Mouse (Mus musculus) 3T3-L1 (cell line): ENCODE results near the gene Ttc7b.

ENCODE experiments used
- DNase-seq: peaks from one replicate; pipeline ENCODE4 v3.0.0-alpha.2; 2015; ENCODE audit warnings: low read depth, low spot score

Ttc7b gene

GRCm38 (mm10) chr12:100277534-100277905, 243.1 kb downstream of the Ttc7b start:
- peak; percentile 38 for DNase-seq

GRCm38 (mm10) chr12:100276607-100277533, 243.8 kb downstream of the Ttc7b start:
- DNase-seq: peak; percentile 99

GRCm38 (mm10) chr12:100275850-100276249, 244.8 kb downstream of the Ttc7b start:
- peak; percentile 84 for DNase-seq

GRCm38 (mm10) chr12:100273033-100273432, 247.6 kb downstream of the Ttc7b start:
- peak; percentile 75 for DNase-seq

- DNase-seq: peak; percentile 77
Observed at GRCm38 (mm10) chr12:100269967-100270662, 250.5 kb downstream of the Ttc7b start.

GRCm38 (mm10) chr12:100268011-100268410, 252.6 kb downstream of the Ttc7b start:
- DNase-seq: peak; percentile 81

- peak; percentile 85 for DNase-seq
Observed at GRCm38 (mm10) chr12:100265546-100266309, 254.9 kb downstream of the Ttc7b start.

GRCm38 (mm10) chr12:100264941-100265340, 255.7 kb downstream of the Ttc7b start:
- DNase-seq: no peak

GRCm38 (mm10) chr12:100262846-100263245, 257.8 kb downstream of the Ttc7b start:
- peak; percentile 20 for DNase-seq

GRCm38 (mm10) chr12:100261761-100262160, 258.9 kb downstream of the Ttc7b start:
- no peak for DNase-seq

- DNase-seq: no peak
Observed at GRCm38 (mm10) chr12:100260151-100260550, 260.5 kb downstream of the Ttc7b start.

- DNase-seq: peak; percentile 50
Observed at GRCm38 (mm10) chr12:100257779-100258178, 262.8 kb downstream of the Ttc7b start.

- DNase-seq: no peak
Observed at GRCm38 (mm10) chr12:100255441-100255949, 265.1 kb downstream of the Ttc7b start.

- DNase-seq: no peak
Observed at GRCm38 (mm10) chr12:100254471-100254870, 266.2 kb downstream of the Ttc7b start.
